Mouse (Mus musculus) right cerebral cortex, adult 2 months (tissue): Measurements from ENCODE around the gene Kcnn1.

ENCODE experiments used
- DNase-seq, 2 experiments: peaks; one replicate each; pipeline ENCODE4 v3.0.0; 2021 to 2022; ENCODE audit warnings: low spot score in 2 of 2

Kcnn1 gene

GRCm38 (mm10) chr8:70868559-70869198 lies 5.6 kb upstream of the Kcnn1 start:
- DNase-seq: no peak

- no peak for DNase-seq
Observed at GRCm38 (mm10) chr8:70866566-70866965, 3.5 kb upstream of the Kcnn1 start.

- DNase-seq: no peak
Observed at GRCm38 (mm10) chr8:70866001-70866520, 3.0 kb upstream of the Kcnn1 start.

GRCm38 (mm10) chr8:70865350-70866000 lies 2.4 kb upstream of the Kcnn1 start:
- DNase-seq: peak; percentile 100

GRCm38 (mm10) chr8:70864712-70865221 lies 1.7 kb upstream of the Kcnn1 start:
- no peak for DNase-seq

GRCm38 (mm10) chr8:70863956-70864711 lies 1.1 kb upstream of the Kcnn1 start:
- no peak for DNase-seq

- DNase-seq: no peak
Observed at GRCm38 (mm10) chr8:70857516-70857915, 5.5 kb downstream of the Kcnn1 start.

- peak; percentile 78 for DNase-seq
Observed at GRCm38 (mm10) chr8:70856541-70857197, 6.4 kb downstream of the Kcnn1 start.

- DNase-seq: no peak
Observed at GRCm38 (mm10) chr8:70856028-70856427, 7.0 kb downstream of the Kcnn1 start.

GRCm38 (mm10) chr8:70853863-70854262 lies 9.2 kb downstream of the Kcnn1 start:
- no peak for DNase-seq

- DNase-seq: no peak
Observed at GRCm38 (mm10) chr8:70852595-70853231, 10.3 kb downstream of the Kcnn1 start.

GRCm38 (mm10) chr8:70851837-70852236 lies 11.2 kb downstream of the Kcnn1 start:
- DNase-seq: no peak

- no peak for DNase-seq
Observed at GRCm38 (mm10) chr8:70850947-70851346, 12.1 kb downstream of the Kcnn1 start.

GRCm38 (mm10) chr8:70850132-70850845 lies 12.8 kb downstream of the Kcnn1 start:
- no peak for DNase-seq

- DNase-seq: no peak
Observed at GRCm38 (mm10) chr8:70849333-70849990, 13.6 kb downstream of the Kcnn1 start.

- no peak for DNase-seq
Observed at GRCm38 (mm10) chr8:70846371-70847154, 16.5 kb downstream of the Kcnn1 start.

- no peak for DNase-seq
Observed at GRCm38 (mm10) chr8:70845108-70845507, 17.9 kb downstream of the Kcnn1 start.

GRCm38 (mm10) chr8:70844523-70844922 lies 18.5 kb downstream of the Kcnn1 start:
- DNase-seq: peak; percentile 87 to 88

GRCm38 (mm10) chr8:70843941-70844340 lies 19.1 kb downstream of the Kcnn1 start:
- DNase-seq: no peak
